Mouse (Mus musculus) neutrophil, adult 59 days (primary cell): ENCODE data around the gene Rmi2. TPM values are rescaled to one million over a fixed set of nuclear protein-coding genes. Genes with fewer than 3 reads are reported as not detected.

ENCODE experiments used
- total RNA-seq, 2 experiments: library from RNA; stranded (reverse); gene quantifications; 1 replicate in 1 of 2; 2 replicates in 1 of 2; pipeline ENCODE4 v1.2.4; 2023

Gene Rmi2
- total RNA-seq, result 1 to 10 TPM; 5.3 TPM

GRCm38 (mm10) chr16:10834911-10835587 lies at the start of gene Rmi2:
TSS of gene Rmi2 (plus strand) at chr16:10835059.

GRCm38 (mm10) chr16:10785371-10786231 lies 49.3 kb upstream of the Rmi2 start, which contains the start of gene Socs1:
TSS of gene Socs1 (minus strand) at chr16:10785536.

GRCm38 (mm10) chr16:10788271-10788670 lies 46.6 kb upstream of the Rmi2 start, which contains the start of gene Tnp2:
TSS of gene Tnp2 (minus strand) at chr16:10788660.

GRCm38 (mm10) chr16:10790702-10791101 lies 44.2 kb upstream of the Rmi2 start, which contains the start of gene Prm3:
TSS of gene Prm3 (minus strand) at chr16:10790914.

GRCm38 (mm10) chr16:10796034-10796433 lies 38.8 kb upstream of the Rmi2 start, which contains the start of gene Prm2:
TSS of gene Prm2 (minus strand) at chr16:10796134.

DNA sequence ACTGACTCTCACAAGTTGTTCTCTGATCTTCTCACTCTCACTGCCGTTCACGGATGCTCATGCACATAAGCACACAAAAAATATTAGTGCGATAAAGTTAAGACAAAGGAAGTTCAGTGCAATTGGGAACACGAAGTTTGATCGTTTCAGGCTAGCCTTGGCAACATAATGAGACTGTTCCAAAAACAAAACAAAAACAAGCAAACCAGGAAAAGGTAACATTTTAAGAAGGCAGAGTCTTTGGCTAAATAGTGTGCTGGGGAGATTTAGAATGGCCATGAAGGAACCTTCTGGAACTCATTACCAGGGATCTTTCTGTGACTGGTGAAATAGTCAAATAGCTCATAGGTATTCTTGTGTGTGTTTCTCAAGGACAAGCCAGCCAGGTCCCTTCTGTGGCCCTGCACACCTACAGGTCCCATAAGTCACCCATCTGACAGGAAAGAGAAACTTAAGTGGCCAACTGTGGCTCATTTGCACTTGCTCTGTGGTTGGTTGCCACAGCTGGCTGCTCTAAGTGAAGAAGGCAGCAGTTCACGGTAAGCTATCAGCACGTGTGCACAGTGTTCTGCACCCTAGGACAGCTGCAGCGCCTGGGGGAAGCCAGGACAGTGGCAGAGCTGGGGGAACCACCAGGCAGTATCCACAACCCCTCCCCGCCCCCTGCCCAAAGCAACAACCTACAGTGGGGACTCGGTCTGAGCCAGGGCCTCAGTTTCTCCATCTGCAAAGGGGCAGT lies 28.9 kb upstream of the Rmi2 start, which contains the start of gene Prm1:
Gene Prm1, minus strand, starts transcription at position 51 of the 739 bp plus-strand sequence.

DNA sequence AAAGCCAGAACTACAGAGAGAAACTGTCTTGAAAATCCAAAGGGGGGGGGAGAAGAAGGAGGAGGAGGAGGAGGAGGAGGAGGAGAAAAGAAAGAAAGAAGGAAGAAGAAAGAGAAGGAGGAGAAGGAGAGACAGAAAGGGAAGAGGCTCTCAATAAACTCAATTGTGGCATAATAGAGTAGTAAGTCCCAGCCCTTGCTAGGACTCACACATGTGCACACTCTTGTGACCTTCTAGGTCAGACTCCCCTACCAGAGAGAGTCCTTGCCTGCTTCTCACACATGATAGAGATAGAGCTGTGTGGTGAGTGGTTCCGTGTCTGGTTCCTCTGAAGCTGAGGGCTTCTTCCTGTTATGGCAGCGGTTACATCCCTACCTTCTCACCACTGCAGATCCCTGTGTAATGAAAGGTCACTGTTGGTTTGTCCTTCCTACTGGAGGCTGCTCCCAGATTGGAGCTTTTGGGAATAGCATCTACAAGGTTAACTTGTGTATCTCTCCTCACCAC lies 21.9 kb upstream of the Rmi2 start, which contains the start of gene Gm11172:
Gene Gm11172, plus strand, starts transcription at position 51 of the 507 bp plus-strand sequence.

Other genes with a start within 250 kb of the Rmi2 start
- gene Socs1, start 49.5 kb upstream of the Rmi2 start, total RNA-seq, result 1 to 10 TPM; 2.4 to 3.4 TPM
- gene Tnp2, start 46.4 kb upstream of the Rmi2 start, total RNA-seq, result not detected
- gene Prm3, start 44.1 kb upstream of the Rmi2 start, total RNA-seq, result not detected
- not detected for gene Prm2, start 38.9 kb upstream of the Rmi2 start, total RNA-seq
- gene Prm1, start 29.2 kb upstream of the Rmi2 start, total RNA-seq, result not detected
- not detected for gene Gm11172, start 22.1 kb upstream of the Rmi2 start, total RNA-seq
- gene Snn, start 225.9 kb downstream of the Rmi2 start, total RNA-seq, result 1 to 10 TPM; 1.1 to 3.9 TPM
- 100 to 1,000 TPM; 353 to 366 TPM for gene Litaf, start 231.1 kb downstream of the Rmi2 start, total RNA-seq